Mouse (Mus musculus) midbrain, embryonic 15.5 days (tissue): Measurements from ENCODE around the gene Ccnb2. TPM values are rescaled to one million over a fixed set of nuclear protein-coding genes. Genes with fewer than 3 reads are reported as not detected.
"Not testable (repeated sequence)": the region's sequence is repeated elsewhere in the genome, so short reads cannot be mapped to it uniquely, and the experiment has no call there.

Experiments used
- ATAC-seq: fragments of 200-750 bp; cut with Nextera tagmentation; replicated peaks from 2 replicates; pipeline ENCODE4 v1.8.0; 2017; ENCODE audit warnings: moderate TSS enrichment
- H3K27ac ChIP-seq: fragments of 300-500 bp; sonication (generic); 2 replicates; pipeline ENCODE4 v1.5.1; 2015; ENCODE audit warnings: mild to moderate bottlenecking, inconsistent platforms
- H3K27me3 ChIP-seq: fragments of 300-500 bp; sonication (generic); replicated peaks from 2 replicates; pipeline ENCODE4 v1.6.1; 2015; ENCODE audit warnings: inconsistent platforms
- H3K36me3 ChIP-seq: fragments of 300-500 bp; sonication (generic); replicated peaks from 2 replicates; pipeline ENCODE4 v1.6.1; 2015; ENCODE audit warnings: inconsistent platforms
- H3K4me1 ChIP-seq: fragments of 300-500 bp; sonication (generic); 2 replicates; pipeline ENCODE4 v1.6.1; 2015; ENCODE audit warnings: inconsistent platforms
- H3K4me2 ChIP-seq: fragments of 300-500 bp; sonication (generic); 2 replicates; pipeline ENCODE4 v1.6.1; 2015; ENCODE audit warnings: inconsistent platforms, mild to moderate bottlenecking, moderate library complexity
- H3K4me3 ChIP-seq: fragments of 300-500 bp; sonication (generic); 2 replicates; pipeline ENCODE4 v1.5.1; 2015; ENCODE audit warnings: mild to moderate bottlenecking, inconsistent platforms
- H3K9ac ChIP-seq: fragments of 300-500 bp; sonication (generic); 2 replicates; pipeline ENCODE4 v1.6.1; 2015; ENCODE audit warnings: mild to moderate bottlenecking, inconsistent platforms
- H3K9me3 ChIP-seq: fragments of 300-500 bp; sonication (generic); 2 replicates; pipeline ENCODE4 v1.6.1; 2016; ENCODE audit warnings: inconsistent platforms
- WGBS: fragments of 180-500 bp; shearing (Covaris S2); methylation state at CpG from one replicate; pipeline ENCODE4 v1.1.7; 2015; ENCODE audit warnings: mixed read lengths; 5-methylcytosine and 5-hydroxymethylcytosine counted together
- polyA plus RNA-seq: library from polyadenylated mRNA; unstranded; fragments of >200 nt; fragmentation: Nextera tagmentation; extraction: Ambion mirVana; gene quantifications from 2 replicates; pipeline ENCODE4 v1.2.1, GENCODE M21; 2015

Ccnb2 gene
- polyA plus RNA-seq = 22.5 and 29.4 TPM in 2 replicates

DNA sequence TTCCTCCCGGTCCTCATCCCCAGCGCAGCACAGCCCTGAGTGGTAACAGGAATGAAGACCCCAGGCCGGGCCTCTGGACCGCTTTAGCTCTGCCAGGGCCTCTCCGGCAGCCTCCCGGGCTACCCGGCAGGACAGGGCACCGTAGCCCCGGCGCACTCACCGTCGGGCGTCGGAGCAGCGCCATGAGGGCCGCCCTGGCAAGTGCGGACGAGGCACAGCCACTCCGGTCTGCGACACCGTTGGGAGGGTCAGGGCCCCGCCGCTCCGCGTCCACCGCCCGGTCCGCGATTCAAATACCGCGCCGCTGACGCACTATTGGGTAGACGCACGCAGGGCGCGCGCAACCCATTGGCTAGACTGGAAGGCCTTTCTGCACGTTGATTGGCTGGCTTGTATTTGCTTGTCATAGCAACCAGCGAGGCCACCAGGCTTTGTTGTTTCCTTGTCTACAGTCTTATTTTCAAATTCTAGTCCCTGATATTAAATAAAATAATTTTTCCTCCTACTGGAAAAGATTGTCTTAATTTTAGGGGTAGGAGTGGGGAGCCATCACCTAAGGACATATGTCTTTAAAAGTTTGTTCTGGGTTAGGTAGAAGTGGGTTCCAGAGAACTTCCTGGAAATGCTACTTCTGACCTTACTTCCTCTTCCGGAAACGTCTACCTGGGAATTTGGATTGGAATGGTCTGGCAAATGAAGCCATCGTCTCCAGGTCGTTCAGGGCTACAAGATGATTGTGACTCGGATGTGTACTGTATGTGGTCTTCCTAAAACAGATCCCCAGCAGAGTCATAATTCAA lies at the start of gene Ccnb2:
Gene Ccnb2 (minus strand): TSS at position 291 of the 800 bp plus-strand sequence.
- Histone ChIP-seq H3K9ac (no peak within 1 kb of the TSS), H3K27me3 (no peaks in the 10 kb centered on the region), H3K4me1 (peaks cover 8% of the 10 kb centered on the region), H3K27ac (no peak within 1 kb of the TSS), H3K36me3 (peaks cover 10% of the 10 kb centered on the region; the same call in 1 of the 2 replicates), H3K4me3 (peak within 1 kb of the TSS; percentile 49), H3K9me3 (no peaks in the 10 kb centered on the region), H3K4me2 (peak within 1 kb of the TSS; percentile 99)
- 4% methylated on average over 45 of the region's 45 CpGs for WGBS
- ATAC-seq = peak; percentile 97

DNA sequence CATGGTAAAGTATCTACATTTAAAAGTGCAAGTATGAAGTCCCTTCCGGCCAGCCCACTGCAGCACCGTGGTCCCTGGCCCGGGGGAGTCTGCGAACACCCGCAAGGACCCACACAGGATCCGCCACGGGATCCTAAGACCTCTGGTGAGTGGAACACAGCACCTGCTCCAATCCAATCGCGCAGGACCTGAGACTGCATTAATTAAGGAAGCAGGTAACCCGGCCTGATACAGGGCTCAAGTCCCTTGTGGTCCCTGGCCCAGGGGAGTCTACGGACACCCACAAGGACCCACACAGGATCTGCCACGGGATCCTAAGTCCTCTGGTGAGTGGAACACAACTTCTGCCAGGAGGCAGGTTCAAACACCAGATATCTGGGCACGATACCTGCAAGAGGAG lies 41.7 kb upstream of the Ccnb2 start:
- H3K4me3 ChIP-seq, H3K27me3 ChIP-seq, ATAC-seq, H3K4me2 ChIP-seq, H3K27ac ChIP-seq, H3K9ac ChIP-seq, H3K4me1 ChIP-seq, H3K9me3 ChIP-seq, H3K36me3 ChIP-seq: not testable (repeated sequence)
- 98% methylated on average over 13 of the region's 13 CpGs for WGBS

- WGBS = 97% methylated on average over 2 of the region's 2 CpGs
- no peaks in the 10 kb centered on the region for H3K9me3 ChIP-seq
- H3K4me1 ChIP-seq = no peaks in the 10 kb centered on the region
- H3K36me3 ChIP-seq = peaks cover 20% of the 10 kb centered on the region
- no peak overlapping the region for H3K4me3 ChIP-seq
- H3K27me3 ChIP-seq = no peaks in the 10 kb centered on the region
- no peak overlapping the region for H3K27ac ChIP-seq
- no peak overlapping the region for H3K9ac ChIP-seq
- no peak overlapping the region for H3K4me2 ChIP-seq
- ATAC-seq = no peak
Observed at GRCm38 (mm10) chr9:70452371-70452770, 31.0 kb upstream of the Ccnb2 start.

- H3K36me3 ChIP-seq = peaks cover 13% of the 10 kb centered on the region
Observed at GRCm38 (mm10) chr9:70449072-70449471, 27.7 kb upstream of the Ccnb2 start.

DNA sequence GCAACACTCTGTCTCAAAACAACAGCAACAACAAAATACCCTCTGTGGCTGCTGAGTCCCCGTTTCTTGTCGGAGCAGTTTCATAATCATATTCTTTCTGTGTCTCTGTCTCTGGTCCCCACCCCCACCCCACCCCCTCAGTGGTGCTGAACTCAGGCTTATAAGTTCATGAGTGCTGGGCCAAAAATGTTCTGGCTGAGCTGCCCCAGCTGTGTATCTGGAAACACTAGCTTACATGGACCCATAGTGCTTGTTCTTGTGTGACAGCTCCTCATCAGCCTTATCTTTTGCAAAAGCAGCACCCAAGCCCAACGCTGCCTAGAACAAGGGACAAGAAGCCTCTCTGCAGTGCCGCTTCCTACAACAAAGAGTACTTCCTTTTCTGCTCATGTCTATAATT lies 18.6 kb upstream of the Ccnb2 start:
- Histone ChIP-seq H3K27ac (no peak overlapping the region), H3K9ac (no peak overlapping the region), H3K27me3 (no peaks in the 10 kb centered on the region), H3K36me3 (peaks cover 48% of the 10 kb centered on the region), H3K4me3 (no peak overlapping the region), H3K4me1 (no peaks in the 10 kb centered on the region), H3K9me3 (no peaks in the 10 kb centered on the region), H3K4me2 (no peak overlapping the region)
- 92% methylated on average over 4 of the region's 4 CpGs for WGBS
- no peak for ATAC-seq

More at GRCm38 (mm10) chr9:70449072-70449471, 27.7 kb upstream of the Ccnb2 start:
- no peak overlapping the region for H3K4me2 ChIP-seq
- no peak overlapping the region for H3K4me3 ChIP-seq
- no peak for ATAC-seq
- H3K4me1 ChIP-seq = no peaks in the 10 kb centered on the region
- H3K9me3 ChIP-seq = no peaks in the 10 kb centered on the region
- no peak overlapping the region for H3K27ac ChIP-seq
- no peak overlapping the region for H3K9ac ChIP-seq
- 93% methylated on average over 5 of the region's 5 CpGs for WGBS
- H3K27me3 ChIP-seq = no peaks in the 10 kb centered on the region

GRCm38 (mm10) chr9:70422661-70423060 lies 1.3 kb upstream of the Ccnb2 start:
- Histone ChIP-seq H3K36me3 (peaks cover 17% of the 10 kb centered on the region; the same call in 1 of the 2 replicates), H3K9ac (no peak overlapping the region), H3K9me3 (no peaks in the 10 kb centered on the region), H3K4me2 (no peak overlapping the region), H3K4me1 (peaks cover 8% of the 10 kb centered on the region), H3K4me3 (no peak overlapping the region), H3K27me3 (no peaks in the 10 kb centered on the region), H3K27ac (no peak overlapping the region)
- no peak for ATAC-seq
- 94% methylated on average over 2 of the region's 2 CpGs for WGBS

DNA sequence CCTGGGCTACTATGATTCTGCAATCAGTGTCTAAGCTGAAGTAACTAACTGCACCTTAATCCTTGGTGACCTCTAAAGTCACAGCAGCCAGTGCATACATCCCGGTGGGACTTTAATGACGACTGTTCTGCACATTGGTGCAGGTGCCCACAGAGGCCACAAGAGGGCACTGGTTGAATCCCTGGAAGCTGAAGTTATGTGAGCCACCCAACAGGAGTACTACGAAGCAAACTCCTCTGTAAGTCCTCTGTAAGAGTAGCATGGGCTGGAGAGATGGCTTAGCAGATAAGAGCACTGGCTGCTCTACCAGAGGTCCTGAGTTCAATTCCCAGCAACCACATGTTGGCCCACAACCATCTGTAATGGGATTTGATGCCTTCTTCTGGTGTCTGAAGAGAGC lies 4.9 kb downstream of the Ccnb2 start:
- no peaks in the 10 kb centered on the region; the same call in 1 of the 2 replicates for H3K36me3 ChIP-seq
- H3K4me1 ChIP-seq = peaks cover 4% of the 10 kb centered on the region
- no peak for ATAC-seq
- WGBS = 84% methylated on average over 3 of the region's 3 CpGs
- no peak overlapping the region for H3K4me3 ChIP-seq
- no peak overlapping the region for H3K27ac ChIP-seq
- H3K9me3 ChIP-seq = no peaks in the 10 kb centered on the region
- no peaks in the 10 kb centered on the region for H3K27me3 ChIP-seq
- H3K4me2 ChIP-seq = no peak overlapping the region
- no peak overlapping the region for H3K9ac ChIP-seq

GRCm38 (mm10) chr9:70413038-70413437 lies 8.3 kb downstream of the Ccnb2 start:
- H3K36me3 ChIP-seq = peaks cover 5% of the 10 kb centered on the region; the same call in 1 of the 2 replicates
- no peaks in the 10 kb centered on the region for H3K4me1 ChIP-seq
- H3K4me3 ChIP-seq = no peak overlapping the region
- H3K4me2 ChIP-seq = no peak overlapping the region
- no peaks in the 10 kb centered on the region for H3K9me3 ChIP-seq
- H3K27ac ChIP-seq = no peak overlapping the region
- H3K9ac ChIP-seq = no peak overlapping the region
- 96% methylated on average over 7 of the region's 7 CpGs for WGBS
- ATAC-seq = no peak
- no peaks in the 10 kb centered on the region for H3K27me3 ChIP-seq

- Histone ChIP-seq H3K27me3 (no peaks in the 10 kb centered on the region), H3K27ac (no peak overlapping the region), H3K9me3 (no peaks in the 10 kb centered on the region), H3K9ac (no peak overlapping the region), H3K4me2 (no peak overlapping the region), H3K36me3 (peaks cover 5% of the 10 kb centered on the region; the same call in 1 of the 2 replicates), H3K4me1 (no peaks in the 10 kb centered on the region), H3K4me3 (no peak overlapping the region)
- 91% methylated on average over 11 of the region's 11 CpGs for WGBS
- no peak for ATAC-seq
Observed at GRCm38 (mm10) chr9:70410668-70411067, 10.7 kb downstream of the Ccnb2 start.

- Histone ChIP-seq H3K9ac (no peak overlapping the region), H3K9me3 (no peaks in the 10 kb centered on the region), H3K27me3 (no peaks in the 10 kb centered on the region), H3K4me1 (no peaks in the 10 kb centered on the region), H3K4me3 (no peak overlapping the region), H3K27ac (no peak overlapping the region), H3K36me3 (peaks cover 5% of the 10 kb centered on the region; the same call in 1 of the 2 replicates), H3K4me2 (no peak overlapping the region)
- ATAC-seq = no peak
- 92% methylated on average over 8 of the region's 8 CpGs for WGBS
Observed at GRCm38 (mm10) chr9:70409743-70410142, 11.6 kb downstream of the Ccnb2 start.

DNA sequence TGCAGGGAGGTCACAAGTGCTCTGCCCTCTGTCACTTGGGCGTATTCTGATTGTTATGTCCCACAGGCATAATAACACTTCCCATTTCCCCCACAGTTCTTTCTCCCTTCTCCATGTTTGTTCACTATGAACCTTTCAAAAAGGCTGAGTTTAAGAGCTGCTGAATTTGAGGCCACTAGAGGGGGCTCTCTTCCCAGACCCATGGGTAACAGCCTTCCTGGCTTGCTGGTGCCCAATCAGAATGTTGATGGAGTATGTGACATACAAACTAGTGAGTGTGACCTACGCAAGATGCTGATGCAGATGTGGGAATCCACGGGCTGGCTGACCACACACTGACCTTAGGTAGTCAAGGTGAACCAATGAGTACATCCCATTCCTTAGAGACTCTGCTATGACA lies 12.6 kb downstream of the Ccnb2 start:
- Histone ChIP-seq H3K36me3 (peaks cover 5% of the 10 kb centered on the region; the same call in 1 of the 2 replicates), H3K27ac (no peak overlapping the region), H3K27me3 (no peaks in the 10 kb centered on the region), H3K4me3 (no peak overlapping the region), H3K9me3 (no peaks in the 10 kb centered on the region), H3K9ac (no peak overlapping the region), H3K4me1 (no peaks in the 10 kb centered on the region), H3K4me2 (no peak overlapping the region)
- WGBS = 92% methylated on average over 3 of the region's 3 CpGs
- ATAC-seq = no peak

DNA sequence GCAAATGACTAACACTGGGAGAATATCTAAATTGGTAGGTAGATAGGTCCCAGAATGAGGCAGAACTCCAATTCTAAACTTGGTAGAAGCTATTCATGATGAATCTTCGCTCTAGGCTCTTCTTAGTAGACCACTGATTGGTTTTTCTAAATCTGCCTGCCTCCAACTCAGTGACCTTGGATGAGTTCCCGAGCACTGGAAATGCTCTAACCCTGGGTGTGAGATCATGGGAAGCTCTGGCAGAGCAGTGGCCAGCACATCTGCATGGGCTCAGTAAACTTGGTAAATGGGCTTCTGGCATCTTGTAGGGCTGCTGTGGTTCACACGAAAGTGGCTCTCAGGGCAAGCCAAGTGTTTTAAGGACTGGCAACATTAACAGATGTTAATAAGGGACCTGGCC lies 14.8 kb downstream of the Ccnb2 start:
- peaks cover 5% of the 10 kb centered on the region; the same call in 1 of the 2 replicates for H3K36me3 ChIP-seq
- no peak overlapping the region for H3K4me2 ChIP-seq
- H3K4me3 ChIP-seq = no peak overlapping the region
- ATAC-seq = no peak
- no peak overlapping the region for H3K9ac ChIP-seq
- H3K4me1 ChIP-seq = no peaks in the 10 kb centered on the region
- 89% methylated on average over 3 of the region's 3 CpGs for WGBS
- H3K9me3 ChIP-seq = no peaks in the 10 kb centered on the region
- H3K27ac ChIP-seq = no peak overlapping the region
- no peaks in the 10 kb centered on the region for H3K27me3 ChIP-seq
